Mouse (Mus musculus): ENCODE data around the gene Il10rb. TPM values are rescaled to one million over a fixed set of nuclear protein-coding genes. Genes with fewer than 3 reads are reported as not detected.

Gene Il10rb
- polyA plus RNA-seq, 1 experiment from 2014 or later: 21.3 TPM

- ATAC-seq (ENCODE audit: low FRiP score, low TSS enrichment): no peak
- H3K4me3 ChIP-seq (ENCODE audit: low read length): no peak overlapping the region
- H3K36me3 ChIP-seq (ENCODE audit: control insufficient read depth, insufficient read depth, low read length): peaks cover 28% of the 10 kb centered on the region
- H3K4me1 ChIP-seq (ENCODE audit: control insufficient read depth, insufficient read depth, low read length): no peaks in the 10 kb centered on the region
- no peaks in the 10 kb centered on the region for H3K9me3 ChIP-seq (ENCODE audit: control insufficient read depth, low read length)
- 72% methylated on average over 5 of the region's 5 CpGs for WGBS
- H3K27ac ChIP-seq (ENCODE audit: low read depth, low read length): no peak overlapping the region
- no peaks in the 10 kb centered on the region for H3K27me3 ChIP-seq (ENCODE audit: control insufficient read depth, insufficient read depth, low read length)
- no peak overlapping the region for H3K4me2 ChIP-seq (replicated peaks; ENCODE audit: low read depth, low read length)
- no peak overlapping the region for H3K9ac ChIP-seq (ENCODE audit: low read depth, low read length)
Observed at GRCm38 (mm10) chr16:91418531-91418930, 12.6 kb downstream of the Il10rb start.

- Histone ChIP-seq H3K4me2 (replicated peaks; ENCODE audit: low read depth, low read length) (no peak overlapping the region), H3K4me3 (ENCODE audit: low read length) (no peak overlapping the region), H3K27me3 (ENCODE audit: control insufficient read depth, insufficient read depth, low read length) (no peaks in the 10 kb centered on the region), H3K27ac (ENCODE audit: low read depth, low read length) (no peak overlapping the region), H3K4me1 (ENCODE audit: control insufficient read depth, insufficient read depth, low read length) (no peaks in the 10 kb centered on the region), H3K9ac (ENCODE audit: low read depth, low read length) (no peak overlapping the region), H3K9me3 (ENCODE audit: control insufficient read depth, low read length) (no peaks in the 10 kb centered on the region; the same call in 1 of the 2 replicates), H3K36me3 (ENCODE audit: control insufficient read depth, insufficient read depth, low read length) (peaks cover 29% of the 10 kb centered on the region)
- no peak for ATAC-seq (ENCODE audit: low FRiP score, low TSS enrichment)
- WGBS: 95% methylated on average over 6 of the region's 6 CpGs
Observed at GRCm38 (mm10) chr16:91425816-91426215, 19.9 kb downstream of the Il10rb start.

- ATAC-seq (ENCODE audit: low FRiP score, low TSS enrichment): no peak
- no peak overlapping the region for H3K9ac ChIP-seq (ENCODE audit: low read depth, low read length)
- no peak overlapping the region for H3K27ac ChIP-seq (ENCODE audit: low read depth, low read length)
- no peaks in the 10 kb centered on the region; the same call in 1 of the 2 replicates for H3K9me3 ChIP-seq (ENCODE audit: control insufficient read depth, low read length)
- H3K36me3 ChIP-seq (ENCODE audit: control insufficient read depth, insufficient read depth, low read length): peaks cover 29% of the 10 kb centered on the region
- WGBS: 56% methylated on average over 4 of the region's 4 CpGs
- no peak overlapping the region for H3K4me3 ChIP-seq (ENCODE audit: low read length)
- H3K4me1 ChIP-seq (ENCODE audit: control insufficient read depth, insufficient read depth, low read length): no peaks in the 10 kb centered on the region
- H3K27me3 ChIP-seq (ENCODE audit: control insufficient read depth, insufficient read depth, low read length): no peaks in the 10 kb centered on the region
- no peak overlapping the region for H3K4me2 ChIP-seq (replicated peaks; ENCODE audit: low read depth, low read length)
Observed at GRCm38 (mm10) chr16:91426586-91426985, 20.6 kb downstream of the Il10rb start.

GRCm38 (mm10) chr16:91427461-91427860 lies 21.5 kb downstream of the Il10rb start:
- no peak overlapping the region for H3K9ac ChIP-seq (ENCODE audit: low read depth, low read length)
- 53% methylated on average over 5 of the region's 5 CpGs for WGBS

GRCm38 (mm10) chr16:91428259-91428865 lies 22.4 kb downstream of the Il10rb start:
- no peaks in the 10 kb centered on the region; the same call in 1 of the 2 replicates for H3K9me3 ChIP-seq (ENCODE audit: control insufficient read depth, low read length)
- WGBS: 51% methylated on average over 8 of the region's 8 CpGs
- peaks cover 21% of the 10 kb centered on the region for H3K36me3 ChIP-seq (ENCODE audit: control insufficient read depth, insufficient read depth, low read length)
- H3K27me3 ChIP-seq (ENCODE audit: control insufficient read depth, insufficient read depth, low read length): no peaks in the 10 kb centered on the region
- H3K9ac ChIP-seq (ENCODE audit: low read depth, low read length): no peak overlapping the region
- H3K4me2 ChIP-seq (replicated peaks; ENCODE audit: low read depth, low read length): no peak overlapping the region
- no peak overlapping the region for H3K27ac ChIP-seq (ENCODE audit: low read depth, low read length)
- no peak for ATAC-seq (ENCODE audit: low FRiP score, low TSS enrichment)
- H3K4me3 ChIP-seq (ENCODE audit: low read length): no peak overlapping the region
- H3K4me1 ChIP-seq (ENCODE audit: control insufficient read depth, insufficient read depth, low read length): no peaks in the 10 kb centered on the region

More at GRCm38 (mm10) chr16:91427461-91427860, 21.5 kb downstream of the Il10rb start:
- H3K4me1 ChIP-seq (ENCODE audit: control insufficient read depth, insufficient read depth, low read length): no peaks in the 10 kb centered on the region
- peaks cover 24% of the 10 kb centered on the region for H3K36me3 ChIP-seq (ENCODE audit: control insufficient read depth, insufficient read depth, low read length)
- no peaks in the 10 kb centered on the region for H3K27me3 ChIP-seq (ENCODE audit: control insufficient read depth, insufficient read depth, low read length)
- H3K4me2 ChIP-seq (replicated peaks; ENCODE audit: low read depth, low read length): no peak overlapping the region
- H3K9me3 ChIP-seq (ENCODE audit: control insufficient read depth, low read length): no peaks in the 10 kb centered on the region; the same call in 1 of the 2 replicates
- H3K27ac ChIP-seq (ENCODE audit: low read depth, low read length): no peak overlapping the region
- H3K4me3 ChIP-seq (ENCODE audit: low read length): no peak overlapping the region
- ATAC-seq (ENCODE audit: low FRiP score, low TSS enrichment): no peak

GRCm38 (mm10) chr16:91432720-91433328 lies 26.9 kb downstream of the Il10rb start:
- 40% methylated on average over 5 of the region's 5 CpGs for WGBS
- Histone ChIP-seq H3K27ac (ENCODE audit: low read depth, low read length) (no peak overlapping the region), H3K4me3 (ENCODE audit: low read length) (no peak overlapping the region), H3K9me3 (ENCODE audit: control insufficient read depth, low read length) (no peaks in the 10 kb centered on the region; the same call in 1 of the 2 replicates), H3K36me3 (ENCODE audit: control insufficient read depth, insufficient read depth, low read length) (no peaks in the 10 kb centered on the region), H3K4me1 (ENCODE audit: control insufficient read depth, insufficient read depth, low read length) (no peaks in the 10 kb centered on the region), H3K4me2 (replicated peaks; ENCODE audit: low read depth, low read length) (no peak overlapping the region), H3K27me3 (ENCODE audit: control insufficient read depth, insufficient read depth, low read length) (no peaks in the 10 kb centered on the region), H3K9ac (ENCODE audit: low read depth, low read length) (no peak overlapping the region)
- ATAC-seq (ENCODE audit: low FRiP score, low TSS enrichment): no peak

DNA sequence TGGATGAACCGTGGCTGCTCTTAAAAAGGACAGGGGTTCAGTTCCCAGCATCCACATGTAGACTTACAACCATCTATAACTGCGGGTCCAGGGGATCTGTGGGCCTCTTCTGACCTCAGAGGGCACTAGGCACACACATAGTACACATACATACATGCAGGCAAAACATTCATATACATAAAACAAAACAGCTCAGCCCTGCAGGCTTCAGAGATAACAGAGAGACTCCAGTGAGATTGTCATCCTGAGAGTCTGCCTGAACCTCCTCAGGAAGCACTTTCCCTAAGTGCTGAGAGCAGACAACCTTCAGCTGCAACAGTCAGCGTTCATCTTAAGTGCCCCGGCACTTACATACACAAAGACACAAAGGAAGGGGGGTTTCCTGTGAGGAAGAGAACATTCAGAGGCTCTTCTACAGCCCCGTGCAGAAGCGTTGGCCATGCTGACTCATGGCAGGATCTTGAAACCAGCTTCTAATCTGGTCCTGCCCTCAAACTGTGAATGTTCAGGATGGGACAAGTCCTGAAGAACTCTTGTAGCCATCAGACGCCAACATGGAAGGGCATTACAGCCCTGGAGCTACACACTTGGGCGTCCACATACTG lies 27.5 kb downstream of the Il10rb start:
- Histone ChIP-seq H3K4me1 (ENCODE audit: control insufficient read depth, insufficient read depth, low read length) (no peaks in the 10 kb centered on the region), H3K27me3 (ENCODE audit: control insufficient read depth, insufficient read depth, low read length) (no peaks in the 10 kb centered on the region), H3K9ac (ENCODE audit: low read depth, low read length) (no peak overlapping the region), H3K4me3 (ENCODE audit: low read length) (no peak overlapping the region), H3K27ac (ENCODE audit: low read depth, low read length) (no peak overlapping the region), H3K4me2 (replicated peaks; ENCODE audit: low read depth, low read length) (no peak overlapping the region), H3K36me3 (ENCODE audit: control insufficient read depth, insufficient read depth, low read length) (no peaks in the 10 kb centered on the region), H3K9me3 (ENCODE audit: control insufficient read depth, low read length) (no peaks in the 10 kb centered on the region; the same call in 1 of the 2 replicates)
- WGBS: 51% methylated on average over 8 of the region's 8 CpGs
- ATAC-seq (ENCODE audit: low FRiP score, low TSS enrichment): no peak

DNA sequence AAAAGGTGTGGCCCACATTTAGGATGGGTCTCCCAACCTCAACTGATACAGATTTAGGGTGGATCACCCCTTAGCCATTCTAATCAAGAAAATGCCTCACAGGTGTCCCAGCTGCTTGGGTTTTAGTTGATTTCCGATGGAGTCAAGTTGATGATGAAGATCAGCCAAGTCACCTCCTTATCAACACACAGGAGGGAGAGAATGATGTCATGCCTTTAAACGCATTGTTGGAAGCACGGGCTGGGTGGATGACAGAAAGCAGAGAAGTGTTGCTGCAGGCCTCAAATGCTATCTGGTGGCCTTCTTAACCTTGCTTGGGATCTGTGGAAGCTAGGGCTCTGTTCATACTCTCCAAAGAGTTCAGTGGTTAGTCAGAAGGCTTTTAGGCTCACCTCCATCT lies 28.2 kb downstream of the Il10rb start:
- Histone ChIP-seq H3K36me3 (ENCODE audit: control insufficient read depth, insufficient read depth, low read length) (no peaks in the 10 kb centered on the region), H3K4me2 (replicated peaks; ENCODE audit: low read depth, low read length) (no peak overlapping the region), H3K9me3 (ENCODE audit: control insufficient read depth, low read length) (no peaks in the 10 kb centered on the region; the same call in 1 of the 2 replicates), H3K4me3 (ENCODE audit: low read length) (no peak overlapping the region), H3K9ac (ENCODE audit: low read depth, low read length) (no peak overlapping the region), H3K27ac (ENCODE audit: low read depth, low read length) (no peak overlapping the region), H3K27me3 (ENCODE audit: control insufficient read depth, insufficient read depth, low read length) (no peaks in the 10 kb centered on the region), H3K4me1 (ENCODE audit: control insufficient read depth, insufficient read depth, low read length) (no peaks in the 10 kb centered on the region)
- no peak for ATAC-seq (ENCODE audit: low FRiP score, low TSS enrichment)
- 90% methylated on average over 3 of the region's 3 CpGs for WGBS

DNA sequence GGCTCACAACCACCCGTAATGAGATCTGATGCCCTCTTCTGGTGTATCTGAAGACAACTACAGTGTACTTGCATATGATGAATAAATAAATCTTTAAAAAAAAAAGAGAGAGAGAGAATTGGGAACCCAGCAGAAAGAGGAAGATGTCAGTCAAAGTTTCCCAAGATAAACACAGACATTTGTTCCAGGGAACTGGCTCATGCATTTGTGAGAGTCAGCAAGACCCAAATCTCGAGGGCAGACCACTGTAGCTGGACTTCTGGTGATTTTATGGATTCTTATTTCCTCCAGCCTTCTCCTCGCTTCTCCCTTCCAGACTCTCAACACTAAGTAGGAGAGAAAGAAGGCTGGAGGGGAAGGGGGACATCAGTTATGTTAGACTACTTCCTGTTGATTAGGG lies 32.1 kb downstream of the Il10rb start:
- Histone ChIP-seq H3K4me2 (replicated peaks; ENCODE audit: low read depth, low read length) (no peak overlapping the region), H3K27ac (ENCODE audit: low read depth, low read length) (no peak overlapping the region), H3K4me1 (ENCODE audit: control insufficient read depth, insufficient read depth, low read length) (no peaks in the 10 kb centered on the region), H3K4me3 (ENCODE audit: low read length) (no peak overlapping the region), H3K9me3 (ENCODE audit: control insufficient read depth, low read length) (no peaks in the 10 kb centered on the region), H3K36me3 (ENCODE audit: control insufficient read depth, insufficient read depth, low read length) (no peaks in the 10 kb centered on the region), H3K9ac (ENCODE audit: low read depth, low read length) (no peak overlapping the region), H3K27me3 (ENCODE audit: control insufficient read depth, insufficient read depth, low read length) (no peaks in the 10 kb centered on the region)
- no peak for ATAC-seq (ENCODE audit: low FRiP score, low TSS enrichment)
- 77% methylated on average over 3 of the region's 3 CpGs for WGBS
